Comparison of ENCODE assay signal across 9 mouse cellular contexts in genomic region chr8:71612141-71612540, GRCm38 (mm10). TPM values are rescaled to one million over a fixed set of nuclear protein-coding genes. Genes with fewer than 3 reads are reported as not detected.
A peak's percentile ranks its signal among the peaks of the same experiment; 100 is the strongest.
DNase-seq lines count a peak whose midpoint lies in the region; ATAC-seq and TF ChIP-seq lines count a peak whose summit lies in the region.
"Had no signal": no experiment of that assay in that cellular context is flagged by ENCODE, and none has a peak within 500 bp of the region (broad histone marks: within the 10 kb centered on the region; RNA-seq: fewer than 3 reads in every experiment).

No protein-coding gene starts in this region.

- no peak overlapping the region for H3K27ac ChIP-seq in heart, embryonic 13.5 days (replicated peaks)
- H3K27ac ChIP-seq in ES-E14 (ENCODE audit: insufficient read depth, low read depth, low read length, poor library complexity, severe bottlenecking), result no peak overlapping the region
- H3K27ac ChIP-seq in hindbrain, embryonic 11.5 days (ENCODE audit: low read depth, low read length), result no peak overlapping the region
- H3K27ac ChIP-seq in midbrain, embryonic 11.5 days (ENCODE audit: low read depth, low read length), result no peak overlapping the region

- peaks cover 26% of the 10 kb centered on the region for H3K4me1 ChIP-seq in heart, embryonic 13.5 days
- H3K4me1 ChIP-seq in ES-E14 (ENCODE audit: control insufficient read depth in 2 of 2, insufficient read depth in 2 of 2, low read length in 2 of 2, poor library complexity in 1 of 2), result peaks cover 0 to 8% of the 10 kb centered on the region in 2 experiments; a peak in 1 of 4 replicates
- H3K4me1 ChIP-seq in hindbrain, embryonic 11.5 days (replicated peaks; ENCODE audit: control insufficient read depth, insufficient read depth, low read length), result 0 out of 2 replicates have a peak, but pooled peaks cover 3% of the 10 kb centered on the region
- H3K4me1 ChIP-seq in midbrain, embryonic 11.5 days (ENCODE audit: control insufficient read depth, insufficient read depth, low read length), result peaks cover 8% of the 10 kb centered on the region

- in situ Hi-C loops in ES-E14 (cut with MboI; ENCODE audit: low sequenced_read_pairs in 2 of 2, unreplicated experiment in 2 of 2), result no loop called here

- H3K9ac ChIP-seq in heart, embryonic 13.5 days, result peak overlapping the region; percentile 94
- peak overlapping the region; percentile 89 for H3K9ac ChIP-seq in ES-E14 (ENCODE audit: insufficient read depth, low read depth, low read length, poor library complexity, severe bottlenecking)
- peak overlapping the region; percentile 91 for H3K9ac ChIP-seq in hindbrain, embryonic 11.5 days (ENCODE audit: low read depth, low read length)
- H3K9ac ChIP-seq in midbrain, embryonic 11.5 days (ENCODE audit: low read length), result peak overlapping the region; percentile 89

- intact Hi-C loops in heart, postnatal 14 days (cut with DNase I), result loop anchor here (2.0 to 5.0 kb wide), 2 partner anchors 15 to 50 kb away; no protein-coding TSS in a partner anchor

- H3K9me3 ChIP-seq in heart, embryonic 13.5 days, result no peaks in the 10 kb centered on the region
- H3K9me3 ChIP-seq in ES-E14 (ENCODE audit: control insufficient read depth, insufficient read depth, low read depth, low read length), result no peaks in the 10 kb centered on the region
- H3K9me3 ChIP-seq in hindbrain, embryonic 11.5 days (ENCODE audit: control insufficient read depth, low read length), result no peaks in the 10 kb centered on the region
- H3K9me3 ChIP-seq in midbrain, embryonic 11.5 days (ENCODE audit: control insufficient read depth, low read length), result no peaks in the 10 kb centered on the region

- H3K4me3 ChIP-seq in heart, embryonic 13.5 days, result peak overlapping the region; percentile 86
- H3K4me3 ChIP-seq in ES-E14 (ENCODE audit: insufficient read depth in 1 of 2, low read depth in 1 of 2, low read length in 2 of 2, poor library complexity in 1 of 2, severe bottlenecking in 1 of 2), result peak overlapping the region; percentile 87 to 89
- H3K4me3 ChIP-seq in hindbrain, embryonic 11.5 days (ENCODE audit: low read depth, low read length), result peak overlapping the region; percentile 92
- H3K4me3 ChIP-seq in midbrain, embryonic 11.5 days (ENCODE audit: low read depth, low read length), result peak overlapping the region; percentile 96

- H3K27me3 ChIP-seq in heart, embryonic 13.5 days (replicated peaks), result no peaks in the 10 kb centered on the region
- no peaks in the 10 kb centered on the region for H3K27me3 ChIP-seq in hindbrain, embryonic 11.5 days (ENCODE audit: control insufficient read depth, insufficient read depth, low read length)
- H3K27me3 ChIP-seq in midbrain, embryonic 11.5 days (ENCODE audit: control insufficient read depth, insufficient read depth, low read length), result no peaks in the 10 kb centered on the region

- no peak for ATAC-seq in heart, embryonic 13.5 days (ENCODE audit: extremely low read depth, insufficient number of reproducible peaks, low FRiP score, low TSS enrichment)
- ATAC-seq in hindbrain, embryonic 11.5 days (ENCODE audit: low FRiP score), result no peak
- no peak for ATAC-seq in midbrain, embryonic 11.5 days (ENCODE audit: low FRiP score)

- DNase-seq in heart, postnatal 14 days, result no peak
- no peak for DNase-seq in ES-E14 (ENCODE audit: low read depth, low spot score)
- DNase-seq in hindbrain, embryonic 11.5 days (ENCODE audit: low spot score), result no peak
- DNase-seq in midbrain, embryonic 11.5 days (ENCODE audit: low spot score, missing footprints), result no peak
- DNase-seq in adrenal gland, adult 18-20 months (ENCODE audit: low spot score in 2 of 2), result no peak
- no peak for DNase-seq in gastrocnemius, adult 8-10 months (ENCODE audit: low spot score in 2 of 2)
- DNase-seq in cerebellum, adult 11 months, result no peak
- DNase-seq: right cerebral cortex, postnatal 14 days had no signal

- WGBS in heart, embryonic 13.5 days, result 43% methylated on average over 5 of the region's 5 CpGs
- 42% methylated on average over 5 of the region's 5 CpGs for WGBS in hindbrain, embryonic 11.5 days
- WGBS in midbrain, embryonic 11.5 days, result 45% methylated on average over 5 of the region's 5 CpGs

- peak overlapping the region; percentile 83 for H3K4me2 ChIP-seq in heart, embryonic 13.5 days
- H3K4me2 ChIP-seq in hindbrain, embryonic 11.5 days (replicated peaks; ENCODE audit: low read depth, low read length), result peak overlapping the region; percentile 60
- H3K4me2 ChIP-seq in midbrain, embryonic 11.5 days, result peak overlapping the region; percentile 85

- peaks cover 48% of the 10 kb centered on the region for H3K36me3 ChIP-seq in heart, embryonic 13.5 days
- H3K36me3 ChIP-seq in ES-E14 (ENCODE audit: control insufficient read depth, insufficient read depth, low read length, poor library complexity, severe bottlenecking), result peaks cover 19% of the 10 kb centered on the region; the same call in 1 of the 2 replicates
- H3K36me3 ChIP-seq in hindbrain, embryonic 11.5 days (ENCODE audit: control insufficient read depth, insufficient read depth, low read length), result peaks cover 3% of the 10 kb centered on the region; the same call in 1 of the 2 replicates
- H3K36me3 ChIP-seq in midbrain, embryonic 11.5 days (ENCODE audit: control insufficient read depth, insufficient read depth, low read length), result peaks cover 8% of the 10 kb centered on the region; the same call in 1 of the 2 replicates

TF ChIP-seq in ES-E14, 5 proteins besides CTCF, POLR2A, EP300 and RAD21:
- TF ChIP-seq MAFK (IDR thresholded peaks at IDR 0.05; ENCODE audit: insufficient read depth, low read depth, low read length) (no peak), HCFC1 (IDR thresholded peaks at IDR 0.05; ENCODE audit: borderline replicate concordance, insufficient read depth, low read length) (no peak), ZC3H11A (IDR thresholded peaks at IDR 0.05; ENCODE audit: borderline replicate concordance, low read depth, low read length) (no peak), CHD2 (IDR thresholded peaks at IDR 0.05; ENCODE audit: low read depth, low read length) (no peak), ZNF384 (IDR thresholded peaks at IDR 0.05; ENCODE audit: low read depth, low read length) (no peak)

RNA-seq across cellular contexts. Expression of gene Colgalt1, which starts 1.3 kb away (rescaled TPM):
- 54.8 and 58.3 TPM in 2 replicates for polyA plus RNA-seq in heart, embryonic 13.5 days (2015; fragmentation: Nextera tagmentation; extraction: Ambion mirVana)
- total RNA-seq in heart, postnatal 14 days (2021), result 10 to 100 TPM; 44.1 TPM
- total RNA-seq in ES-E14 (2012; rRNA removed), result 126 and 186 TPM in 2 replicates
- 41.3 and 42.5 TPM in 2 replicates for polyA plus RNA-seq in hindbrain, embryonic 11.5 days (2014; fragmentation: Nextera tagmentation; extraction: Ambion mirVana)
- 39.5 and 42.8 TPM in 2 replicates for polyA plus RNA-seq in midbrain, embryonic 11.5 days (2014; fragmentation: Nextera tagmentation; extraction: Ambion mirVana)
- 10 to 100 TPM; 48.4 to 61.1 TPM for total RNA-seq in adrenal gland, adult 18-20 months (2021)
- 10 to 100 TPM; 36.6 to 45.2 (median 38.1) TPM for total RNA-seq in gastrocnemius, adult 8-10 months (2022)

RNA-seq across cellular contexts. Expression of gene Fam129c, which starts 14.7 kb away (rescaled TPM):
- polyA plus RNA-seq in heart, embryonic 13.5 days (2015; fragmentation: Nextera tagmentation; extraction: Ambion mirVana), result 1.2 and 1.8 TPM in 2 replicates
- 1 to 10 TPM; 1.6 to 2.7 TPM for total RNA-seq in heart, postnatal 14 days (2021)
- total RNA-seq in ES-E14 (2012; rRNA removed), result 9.0 and 15.2 TPM in 2 replicates
- polyA plus RNA-seq in hindbrain, embryonic 11.5 days (2014; fragmentation: Nextera tagmentation; extraction: Ambion mirVana), result 3.3 and 3.6 TPM in 2 replicates
- polyA plus RNA-seq in midbrain, embryonic 11.5 days (2014; fragmentation: Nextera tagmentation; extraction: Ambion mirVana), result 3.2 and 3.6 TPM in 2 replicates
- total RNA-seq in adrenal gland, adult 18-20 months (2021), result 1 to 10 TPM; 2.9 to 3.5 TPM
- under 1 TPM; 0.27 to 0.63 (median 0.40) TPM for total RNA-seq in gastrocnemius, adult 8-10 months (2022)

RNA-seq across cellular contexts. Expression of gene Pgls, which starts 20.2 kb away (rescaled TPM):
- polyA plus RNA-seq in heart, embryonic 13.5 days (2015; fragmentation: Nextera tagmentation; extraction: Ambion mirVana), result 169 and 172 TPM in 2 replicates
- total RNA-seq in heart, postnatal 14 days (2021), result 10 to 100 TPM; 72.9 to 74.2 TPM
- 95.6 and 124 TPM in 2 replicates for total RNA-seq in ES-E14 (2012; rRNA removed)
- 228 TPM in 2 replicates for polyA plus RNA-seq in hindbrain, embryonic 11.5 days (2014; fragmentation: Nextera tagmentation; extraction: Ambion mirVana)
- 224 and 234 TPM in 2 replicates for polyA plus RNA-seq in midbrain, embryonic 11.5 days (2014; fragmentation: Nextera tagmentation; extraction: Ambion mirVana)
- 100 to 1,000 TPM; 122 to 137 TPM for total RNA-seq in adrenal gland, adult 18-20 months (2021)
- 10 to 100 TPM; 19.3 to 22.8 (median 21.2) TPM for total RNA-seq in gastrocnemius, adult 8-10 months (2022)

RNA-seq across cellular contexts. Expression of gene Slc27a1, which starts 43.5 kb away (rescaled TPM):
- 18.2 and 18.3 TPM in 2 replicates for polyA plus RNA-seq in heart, embryonic 13.5 days (2015; fragmentation: Nextera tagmentation; extraction: Ambion mirVana)
- 100 to 1,000 TPM; 127 to 151 TPM for total RNA-seq in heart, postnatal 14 days (2021)
- 24.5 and 45.9 TPM in 2 replicates for total RNA-seq in ES-E14 (2012; rRNA removed)
- 13.7 and 18.2 TPM in 2 replicates for polyA plus RNA-seq in hindbrain, embryonic 11.5 days (2014; fragmentation: Nextera tagmentation; extraction: Ambion mirVana)
- 8.6 and 12.4 TPM in 2 replicates for polyA plus RNA-seq in midbrain, embryonic 11.5 days (2014; fragmentation: Nextera tagmentation; extraction: Ambion mirVana)
- total RNA-seq in adrenal gland, adult 18-20 months (2021), result 100 to 1,000 TPM; 141 to 234 TPM
- 10 to 100 TPM; 70.7 to 88.1 (median 80.5) TPM for total RNA-seq in gastrocnemius, adult 8-10 months (2022)

RNA-seq across cellular contexts. Expression of gene Nxnl1, which starts 45.7 kb away (rescaled TPM):
- not detected in 2 replicates for polyA plus RNA-seq in heart, embryonic 13.5 days (2015; fragmentation: Nextera tagmentation; extraction: Ambion mirVana)
- total RNA-seq in heart, postnatal 14 days (2021), result under 1 TPM; 0.10 to 0.17 TPM
- total RNA-seq in ES-E14 (2012; rRNA removed), result not detected in 2 replicates
- polyA plus RNA-seq in hindbrain, embryonic 11.5 days (2014; fragmentation: Nextera tagmentation; extraction: Ambion mirVana), result not detected in 2 replicates
- not detected in 2 replicates for polyA plus RNA-seq in midbrain, embryonic 11.5 days (2014; fragmentation: Nextera tagmentation; extraction: Ambion mirVana)
- 1 to 10 TPM in 1 of 2 experiments, under 1 TPM in 1; 0.64 to 1.0 TPM for total RNA-seq in adrenal gland, adult 18-20 months (2021)
- total RNA-seq in gastrocnemius, adult 8-10 months (2022), result under 1 TPM in 2 of 4 experiments, not detected in 2; 0.09 to 0.13 TPM
